Mouse (Mus musculus) neural tube, embryonic 10.5 days (tissue): ENCODE results near the gene Parp3.

Experiments
- DNase-seq: peaks from one replicate; pipeline ENCODE4 v3.0.0-alpha.2; 2017; ENCODE audit warnings: low spot score; ENCODE audit errors: extremely low spot score

Parp3 gene

DNA sequence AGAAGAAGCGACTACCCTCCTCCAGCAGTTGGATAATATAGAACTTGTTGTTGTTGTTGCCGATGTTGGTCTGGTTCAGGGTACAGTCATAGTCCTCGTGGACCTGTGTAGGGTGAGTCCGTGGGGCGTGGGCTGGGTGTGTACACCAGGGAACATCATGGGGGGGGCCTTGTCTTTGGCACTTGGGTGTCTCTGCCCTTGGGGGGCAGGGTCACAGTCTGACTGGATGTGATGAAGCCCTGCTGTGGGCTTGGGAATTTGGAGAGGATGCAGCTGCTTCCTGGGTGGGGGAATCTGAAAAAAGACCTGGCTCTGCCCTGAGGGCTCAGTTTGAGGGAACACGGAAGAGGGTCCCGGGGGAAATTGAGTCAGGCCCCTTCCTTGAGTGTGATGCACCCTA is 1.7 kb downstream of the Parp3 start:
- no peak for DNase-seq

DNA sequence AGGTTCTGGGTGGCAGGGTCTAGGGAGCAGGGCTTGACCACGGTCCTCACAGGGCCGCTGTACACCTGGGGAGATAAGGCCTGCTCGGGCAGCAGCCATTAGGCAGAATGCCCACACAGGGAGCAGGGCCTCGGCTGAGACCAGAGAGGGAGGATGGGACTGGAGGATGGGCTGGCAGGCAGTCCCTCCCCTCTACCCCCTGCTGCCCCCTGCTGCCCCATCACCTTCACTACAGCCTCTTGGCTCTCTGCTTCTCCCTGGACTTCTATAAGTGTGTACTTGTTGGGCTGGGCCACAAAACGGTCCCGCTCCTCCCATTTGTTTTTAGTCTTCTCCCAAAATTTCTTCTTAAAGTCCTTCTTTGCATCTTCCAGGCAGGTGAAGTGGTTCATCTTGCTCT is 2.3 kb downstream of the Parp3 start:
- DNase-seq = peak; percentile 80

DNA sequence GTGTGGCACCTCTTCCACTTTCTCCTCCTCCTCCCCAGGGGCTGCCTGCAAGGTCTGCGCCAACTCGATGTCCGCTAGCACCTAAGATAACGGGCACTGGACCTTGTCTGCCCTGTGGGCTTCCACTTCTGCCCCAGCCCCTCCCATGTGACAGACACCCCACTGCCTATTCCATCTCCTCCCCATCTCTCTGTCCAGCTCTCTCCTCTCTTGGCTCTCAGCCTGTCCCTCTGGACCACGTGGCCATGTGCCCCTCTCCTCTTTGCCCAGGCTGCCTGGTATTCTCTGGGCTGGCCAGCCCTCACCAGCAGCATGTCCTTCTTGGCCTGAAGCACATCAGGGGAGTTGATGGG is 3.0 kb downstream of the Parp3 start:
- DNase-seq = no peak

DNA sequence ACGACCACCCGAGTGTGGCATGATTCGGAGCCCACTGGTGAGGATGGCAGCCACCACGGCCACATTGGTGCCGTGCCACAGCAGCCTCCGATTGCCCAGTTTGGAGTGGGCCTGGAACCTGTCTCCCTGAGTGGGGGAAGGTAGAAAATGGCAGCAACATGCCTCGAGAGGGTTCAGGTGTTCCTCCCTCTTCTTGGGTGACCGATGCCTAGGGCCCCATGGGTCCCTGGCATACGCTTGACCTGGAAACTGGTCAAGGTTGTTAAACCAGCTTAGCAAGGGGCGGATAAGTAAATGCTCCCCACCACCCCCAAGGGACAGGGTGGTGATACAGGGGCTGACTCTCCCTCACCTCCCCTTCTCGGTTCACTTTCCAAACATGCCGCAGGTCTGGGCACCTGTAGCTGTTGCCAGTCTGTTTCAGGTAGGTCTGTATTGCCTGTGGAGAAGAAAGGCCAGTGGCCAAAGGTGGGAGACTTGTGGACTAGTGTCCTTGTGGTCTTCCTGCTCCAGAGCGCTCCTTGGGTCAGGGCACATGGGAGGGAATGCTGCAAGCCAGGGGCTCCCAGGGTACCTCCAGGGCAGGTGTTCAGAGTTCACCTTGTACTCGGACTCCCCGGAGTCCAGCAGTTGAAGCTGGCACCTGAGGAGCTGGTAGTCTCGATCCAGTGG is 3.5 kb downstream of the Parp3 start:
- DNase-seq = no peak

DNA sequence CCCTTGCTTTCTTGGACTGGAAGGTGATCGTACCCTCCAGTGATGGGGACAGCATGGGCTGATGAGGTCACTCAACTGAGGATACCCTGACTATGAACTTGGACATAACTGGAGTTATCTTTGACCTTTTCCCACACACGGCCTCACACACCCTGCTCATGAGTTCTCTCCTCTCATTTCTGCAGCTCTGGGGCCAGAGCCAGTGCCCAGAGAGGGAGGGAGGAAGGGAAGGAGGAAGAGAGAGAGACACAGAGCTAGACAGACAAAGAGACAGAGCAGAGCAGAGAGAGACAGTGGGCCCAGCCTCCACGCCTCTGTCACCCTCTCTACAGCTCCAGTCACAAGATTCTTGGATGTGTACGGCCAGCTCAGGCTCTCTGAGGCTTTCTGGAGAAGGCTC is 4.4 kb downstream of the Parp3 start:
- DNase-seq = no peak

DNA sequence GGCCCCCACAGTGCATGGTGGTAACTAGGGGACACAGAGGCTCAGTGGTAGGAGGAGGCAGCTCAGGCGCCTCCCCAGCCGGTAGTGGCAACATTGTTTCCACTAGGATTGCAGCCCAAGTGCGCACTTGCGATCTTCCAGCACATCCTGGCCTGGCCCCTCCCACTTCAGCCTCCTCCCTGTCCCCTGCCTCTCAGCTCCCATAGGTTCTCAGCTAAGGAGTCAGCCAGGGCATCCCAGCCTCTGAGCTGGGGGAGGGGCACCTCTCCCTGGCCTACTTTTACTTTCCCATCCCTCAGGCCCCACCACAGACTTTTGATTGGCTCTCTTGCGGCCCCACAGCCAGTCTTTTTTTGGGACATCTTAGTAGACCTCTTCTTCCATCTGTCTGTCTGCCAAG is 4.9 kb downstream of the Parp3 start:
- no peak for DNase-seq

DNA sequence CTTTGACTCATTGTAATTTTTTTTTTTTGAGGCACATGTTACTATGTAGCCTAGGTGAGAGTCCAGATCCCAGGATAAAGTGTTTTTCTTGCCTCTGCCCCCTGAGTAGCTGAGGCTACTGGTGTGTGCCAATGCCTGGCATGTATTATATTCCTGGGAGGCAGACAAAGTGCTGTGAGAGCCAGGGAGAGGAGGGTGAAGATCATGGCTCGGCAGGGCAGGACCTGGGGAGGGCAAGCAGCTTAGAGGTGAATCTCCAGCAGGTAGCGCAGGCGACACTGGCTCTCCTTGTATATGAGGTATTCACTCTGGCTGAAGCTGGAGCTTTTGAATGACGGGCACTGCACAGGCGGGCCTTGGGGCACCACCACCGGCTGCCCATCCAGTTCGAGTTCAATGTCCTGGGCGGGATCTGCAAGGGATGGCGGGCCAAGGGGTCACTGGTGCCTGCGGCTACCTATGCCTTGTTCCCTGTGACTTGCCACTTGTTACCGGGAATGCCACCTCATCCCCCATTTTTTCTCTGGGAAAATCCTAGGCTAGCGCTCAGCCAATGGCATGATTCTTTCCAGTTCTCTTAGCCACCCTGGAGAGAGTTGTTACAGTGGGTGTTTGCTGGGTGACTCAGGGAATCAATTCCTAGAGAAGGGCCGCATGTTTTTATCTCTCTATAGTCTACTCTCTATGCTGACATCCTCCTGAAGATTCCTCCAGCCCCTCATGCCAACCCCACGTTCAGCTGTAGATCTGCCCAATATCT is 5.6 kb downstream of the Parp3 start:
- no peak for DNase-seq

DNA sequence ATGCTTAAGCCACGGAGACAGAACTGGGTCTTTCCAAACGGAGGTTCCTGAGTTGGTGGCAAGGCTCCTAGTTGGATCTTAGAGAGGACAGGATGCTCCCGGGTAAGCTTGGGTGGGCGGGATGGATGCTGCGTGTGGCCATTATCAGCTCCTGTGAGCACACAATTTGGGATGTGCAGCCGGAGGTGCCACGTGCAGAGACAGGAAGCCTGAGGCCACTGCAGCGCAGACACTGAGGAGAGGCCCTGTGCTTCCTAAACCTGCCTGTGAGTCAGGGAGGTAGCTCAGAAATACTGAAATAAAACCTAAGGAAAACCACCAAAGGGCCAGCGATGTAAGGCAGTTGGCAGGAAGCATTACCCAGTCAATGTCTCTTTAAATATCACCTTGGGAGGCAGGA is 7.0 kb downstream of the Parp3 start:
- DNase-seq = no peak

DNA sequence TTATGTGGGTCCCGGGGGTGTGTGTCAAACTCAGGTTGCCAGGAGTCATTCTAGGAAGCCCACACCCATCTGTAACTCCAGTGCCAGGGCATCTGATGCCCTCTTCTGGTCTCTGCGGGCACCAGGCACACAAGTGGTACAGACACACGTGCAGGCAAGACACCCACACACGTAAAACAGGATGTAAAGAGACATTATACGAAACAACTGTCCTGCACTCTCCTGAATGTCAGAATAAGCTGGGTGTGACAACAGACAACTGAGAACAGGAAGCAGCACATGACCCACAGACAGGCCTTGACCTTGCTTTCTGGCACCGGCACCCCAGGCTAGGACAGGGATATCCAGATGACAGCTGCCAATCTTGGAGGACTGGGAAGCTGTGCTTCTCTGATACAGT is 7.4 kb downstream of the Parp3 start:
- no peak for DNase-seq

DNA sequence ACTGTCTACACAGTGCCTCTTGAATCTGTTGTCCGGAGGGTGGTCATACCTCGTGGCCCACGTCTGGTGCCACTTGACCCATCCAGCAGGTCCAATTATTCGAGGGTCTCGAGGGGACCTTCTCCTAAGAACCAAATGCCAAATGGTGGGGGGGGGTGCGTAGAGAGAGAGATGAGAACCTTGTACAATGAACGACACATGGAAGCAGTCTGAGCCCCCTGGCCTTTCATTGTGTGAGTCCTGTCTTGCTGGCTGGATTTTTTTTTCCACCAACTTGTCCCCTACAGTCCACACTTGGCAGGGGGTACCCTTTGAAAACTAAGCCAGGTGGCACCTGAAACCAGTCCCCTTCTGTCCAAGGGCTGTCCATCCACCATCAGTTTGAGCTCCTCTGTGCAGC is 9.0 kb downstream of the Parp3 start:
- no peak for DNase-seq

DNA sequence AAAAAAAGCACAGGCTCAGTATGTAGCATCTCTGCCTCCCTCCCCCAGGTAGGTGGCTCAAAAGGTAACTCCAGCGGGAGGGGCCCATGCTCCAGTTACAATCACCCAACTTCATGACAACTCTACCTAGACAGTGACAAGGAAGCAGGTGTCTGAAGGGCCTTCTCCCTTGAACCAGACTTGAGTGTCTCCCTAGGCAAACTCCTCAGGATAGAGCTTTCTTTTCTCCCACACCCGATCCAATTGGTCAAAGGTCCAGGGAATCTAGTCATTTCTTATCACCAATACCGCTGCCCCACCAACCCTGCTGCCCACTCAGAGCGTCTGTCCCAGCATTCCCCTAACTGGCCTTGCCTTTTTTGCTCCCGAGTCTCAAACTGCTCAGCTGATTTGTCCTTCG is 10.0 kb downstream of the Parp3 start:
- no peak for DNase-seq

DNA sequence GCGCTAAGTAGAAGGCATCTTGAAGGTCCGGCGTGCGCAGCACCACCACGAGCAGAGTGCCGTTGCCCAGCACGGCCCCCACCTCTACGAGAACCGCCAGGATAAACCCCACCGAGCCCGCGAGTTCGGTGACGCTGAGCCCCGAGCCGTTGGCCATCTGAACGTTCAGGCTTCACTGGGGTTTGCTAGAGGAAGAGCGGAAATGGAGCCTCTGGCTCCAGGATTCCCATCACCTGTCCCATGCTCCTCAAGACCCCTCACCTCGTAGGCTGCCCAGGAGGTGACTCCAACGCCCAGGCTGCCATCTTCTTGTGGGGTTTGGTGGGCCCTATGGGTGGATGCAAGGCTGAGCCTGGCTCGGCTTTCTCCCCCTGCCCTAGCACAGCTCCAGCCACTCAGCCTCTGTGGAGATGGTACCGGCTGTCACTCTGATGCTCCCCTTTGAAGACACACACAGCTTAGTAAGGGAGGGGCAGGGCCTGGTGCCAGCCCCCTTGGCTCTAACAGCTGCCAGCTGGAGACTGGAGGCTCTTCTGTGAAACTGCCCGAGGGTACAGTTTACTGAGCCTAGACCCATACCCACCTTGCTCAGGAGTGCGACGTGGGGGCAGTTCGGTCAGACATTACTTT is 11.1 kb downstream of the Parp3 start, which contains the start of gene Gpr62:
Gene Gpr62 (minus strand): TSS at position 368 of the 630 bp plus-strand sequence.
- DNase-seq = no peak

DNA sequence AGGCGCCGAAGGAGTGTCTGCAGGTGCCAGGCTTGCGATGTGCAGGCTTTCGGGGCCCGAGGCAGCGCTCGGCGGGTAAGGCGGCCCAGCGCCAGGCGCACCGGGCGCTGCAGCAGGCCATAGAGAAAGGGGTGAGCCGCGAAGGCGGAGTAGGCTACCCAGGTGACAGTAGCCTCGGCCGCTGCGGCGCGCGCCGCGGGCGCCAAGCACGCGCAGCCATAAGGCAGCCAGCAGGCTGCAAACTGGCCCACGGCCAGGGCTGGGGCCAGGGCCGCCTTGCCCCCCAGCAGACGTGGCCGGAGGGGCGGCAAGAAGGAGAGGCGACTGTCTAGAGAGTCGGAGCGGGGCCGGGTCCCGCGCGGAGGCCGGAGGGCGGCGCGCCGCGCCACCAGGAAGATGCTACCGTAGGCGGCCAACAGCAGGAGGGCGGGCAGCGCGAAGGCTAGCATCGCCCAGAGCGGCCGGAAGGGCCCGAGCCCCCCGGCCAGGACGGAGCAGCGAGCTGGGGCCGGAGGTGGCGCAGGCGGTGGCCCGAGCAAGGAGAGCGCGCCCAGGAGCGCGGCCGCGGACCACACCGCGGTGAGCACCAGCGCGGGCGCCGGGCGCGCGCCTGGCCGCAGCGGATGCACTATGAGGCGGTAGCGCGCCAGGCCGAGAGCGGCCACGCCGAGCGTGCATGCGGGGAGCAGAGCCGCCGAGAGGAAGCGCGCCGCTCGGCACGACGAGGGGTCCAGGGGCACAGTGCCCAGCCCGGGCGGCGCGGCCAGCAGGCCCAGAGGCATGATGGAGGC is 11.8 kb downstream of the Parp3 start:
- DNase-seq = peak; percentile 79

DNA sequence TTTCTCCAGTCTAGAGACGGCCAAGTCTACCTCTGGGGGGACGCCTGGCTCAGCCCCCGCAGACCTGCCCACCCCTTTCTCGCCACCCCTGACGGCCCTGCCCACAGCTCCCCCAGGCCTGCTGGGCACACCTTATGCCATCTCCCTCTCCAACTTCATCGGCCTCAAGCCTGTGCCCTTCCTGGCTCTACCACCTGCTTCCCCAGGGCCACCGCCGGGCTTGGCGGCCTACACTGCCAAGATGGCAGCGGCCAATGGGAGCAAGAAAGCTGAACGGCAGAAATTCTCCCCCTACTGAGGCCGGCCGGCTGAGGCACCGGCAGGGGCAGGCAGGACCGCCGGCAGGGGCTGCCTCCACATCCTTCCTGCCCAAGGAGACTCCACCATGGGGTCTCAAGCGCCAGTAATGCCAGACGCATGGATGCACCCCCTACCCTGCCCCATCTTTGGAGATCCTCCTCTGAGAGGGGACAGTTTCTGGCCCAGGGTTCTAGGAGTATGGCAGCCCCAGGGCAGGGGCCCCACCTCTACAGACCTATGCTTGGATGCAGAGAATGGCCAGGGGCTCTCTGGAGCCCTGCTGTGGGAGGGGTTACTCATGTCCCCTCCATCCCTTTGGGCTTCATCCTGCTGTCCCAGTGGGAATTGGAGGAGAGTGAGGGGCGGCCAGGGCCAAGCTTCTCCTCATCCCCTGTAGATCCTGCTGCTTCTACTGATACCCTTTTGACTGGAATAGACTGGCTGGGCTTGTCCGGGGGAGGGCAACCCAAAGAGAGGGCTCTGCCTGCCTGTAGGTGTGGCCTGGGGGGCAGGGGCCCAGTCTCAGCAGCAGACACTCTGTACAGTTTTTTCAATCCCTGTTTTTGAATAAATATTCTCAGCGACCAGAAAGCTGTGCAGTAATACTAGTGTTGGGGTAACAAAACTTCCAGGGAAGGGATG is 13.4 kb downstream of the Parp3 start:
- DNase-seq = no peak

DNA sequence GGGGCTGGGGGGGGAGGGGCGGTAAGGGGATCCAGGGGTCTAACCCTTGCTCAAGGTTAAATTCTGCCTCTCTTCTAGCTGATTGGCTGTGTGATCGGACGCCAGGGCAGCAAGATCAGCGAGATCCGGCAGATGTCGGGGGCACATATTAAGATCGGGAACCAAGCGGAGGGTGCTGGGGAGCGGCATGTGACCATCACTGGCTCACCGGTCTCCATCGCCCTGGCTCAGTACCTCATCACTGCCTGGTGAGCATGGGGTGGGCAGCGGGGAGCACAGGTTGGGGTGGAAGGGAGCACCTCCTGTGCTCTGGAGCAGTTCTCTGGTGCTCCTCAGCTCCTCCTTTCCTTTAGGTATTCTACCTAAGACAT is 14.3 kb downstream of the Parp3 start:
- no peak for DNase-seq

DNA sequence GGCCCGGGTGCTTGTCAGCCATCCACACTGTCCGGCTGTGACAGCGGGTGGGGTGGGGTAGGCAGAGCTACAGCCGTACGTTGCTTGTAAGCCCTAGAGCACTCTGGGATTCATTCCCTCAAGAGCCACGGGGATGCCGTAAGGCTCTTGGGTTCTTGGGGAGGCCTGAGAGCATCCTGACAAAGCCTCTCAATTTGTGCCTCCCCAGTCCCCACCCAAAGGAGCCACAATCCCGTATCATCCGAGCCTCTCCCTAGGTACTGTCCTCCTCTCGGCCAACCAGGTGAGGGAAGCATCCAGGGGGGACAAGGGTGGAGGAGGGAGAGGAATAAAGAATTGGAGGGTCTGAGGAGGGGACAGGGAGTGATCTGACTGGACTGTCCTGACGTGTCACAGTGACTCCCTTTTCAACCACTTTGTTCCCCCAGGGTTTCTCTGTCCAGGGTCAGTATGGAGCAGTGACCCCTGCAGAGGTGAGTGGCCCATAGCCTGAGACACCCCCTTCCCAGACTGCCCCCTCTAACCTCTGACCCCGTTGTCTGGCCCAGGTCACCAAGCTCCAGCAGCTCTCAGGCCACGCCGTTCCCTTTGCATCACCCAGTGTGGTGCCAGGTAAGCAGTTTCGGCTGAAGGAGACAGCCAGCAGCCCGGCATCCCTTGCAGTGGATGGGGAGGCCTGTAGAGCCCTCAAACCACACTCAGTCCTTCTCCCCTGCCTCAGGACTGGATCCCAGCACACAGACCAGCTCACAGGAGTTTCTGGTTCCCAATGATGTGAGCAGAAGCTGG is 14.9 kb downstream of the Parp3 start:
- DNase-seq = no peak

DNA sequence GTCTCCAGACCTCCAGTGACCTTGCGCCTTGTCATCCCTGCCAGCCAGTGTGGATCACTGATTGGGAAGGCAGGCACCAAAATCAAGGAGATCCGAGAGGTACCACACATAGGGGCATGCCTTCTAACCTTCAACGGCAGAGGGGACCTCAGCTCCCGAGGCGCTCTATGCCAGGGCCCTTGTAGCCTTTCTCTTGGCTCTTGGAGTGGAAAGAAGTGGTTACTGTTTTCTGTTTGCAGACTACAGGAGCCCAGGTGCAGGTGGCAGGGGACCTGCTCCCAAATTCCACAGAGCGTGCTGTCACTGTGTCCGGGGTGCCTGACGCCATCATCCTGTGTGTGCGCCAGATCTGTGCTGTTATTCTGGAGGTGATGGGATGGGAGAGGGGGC is 15.7 kb downstream of the Parp3 start:
- DNase-seq = no peak

DNA sequence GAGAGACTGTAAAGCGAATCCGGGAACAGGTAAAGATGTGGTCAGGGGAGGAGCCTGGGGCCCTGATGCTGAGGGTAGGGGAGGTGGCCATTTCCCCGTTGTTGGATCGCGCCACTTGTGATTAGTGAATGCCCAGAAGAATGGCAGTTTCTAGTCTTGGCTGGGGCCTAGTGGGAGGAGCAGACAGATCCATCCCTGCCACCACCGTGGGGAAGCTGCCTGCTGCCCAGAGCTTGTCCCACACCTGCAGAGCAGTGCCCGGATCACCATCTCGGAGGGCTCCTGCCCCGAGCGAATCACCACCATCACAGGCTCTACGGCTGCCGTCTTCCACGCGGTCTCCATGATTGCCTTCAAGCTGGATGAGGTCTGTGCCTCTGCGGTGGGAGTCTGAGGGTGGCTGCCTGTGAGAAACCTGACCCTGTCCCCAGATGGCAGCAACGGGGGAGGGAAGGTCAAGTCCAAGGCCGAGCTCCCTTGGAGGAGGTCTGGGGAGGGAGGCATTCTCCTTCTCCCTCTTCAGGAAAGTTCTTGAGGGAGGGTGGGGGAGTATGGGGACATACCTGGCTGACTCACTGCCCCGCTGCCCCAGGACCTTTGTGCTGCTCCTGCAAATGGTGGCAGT is 16.2 kb downstream of the Parp3 start:
- no peak for DNase-seq

DNA sequence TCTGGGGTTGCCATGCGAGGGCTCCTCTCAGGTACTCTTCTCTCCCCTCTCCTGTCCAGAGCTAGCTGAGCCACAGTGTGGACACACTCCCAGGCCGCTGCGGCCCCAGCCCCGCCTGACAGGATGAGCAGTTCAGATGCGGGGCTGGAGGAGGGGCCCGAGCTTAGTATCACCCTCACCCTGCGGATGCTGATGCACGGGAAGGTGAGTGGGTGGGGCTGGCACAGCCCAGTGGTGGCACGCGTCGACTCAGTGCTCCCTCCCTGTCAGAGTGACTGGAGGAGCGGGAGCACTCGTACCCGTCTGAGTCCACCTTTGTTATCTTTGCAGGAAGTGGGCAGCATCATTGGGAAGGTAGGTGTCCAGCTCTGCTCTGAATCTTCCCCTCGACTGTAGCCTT is 16.8 kb downstream of the Parp3 start:
- no peak for DNase-seq

DNA sequence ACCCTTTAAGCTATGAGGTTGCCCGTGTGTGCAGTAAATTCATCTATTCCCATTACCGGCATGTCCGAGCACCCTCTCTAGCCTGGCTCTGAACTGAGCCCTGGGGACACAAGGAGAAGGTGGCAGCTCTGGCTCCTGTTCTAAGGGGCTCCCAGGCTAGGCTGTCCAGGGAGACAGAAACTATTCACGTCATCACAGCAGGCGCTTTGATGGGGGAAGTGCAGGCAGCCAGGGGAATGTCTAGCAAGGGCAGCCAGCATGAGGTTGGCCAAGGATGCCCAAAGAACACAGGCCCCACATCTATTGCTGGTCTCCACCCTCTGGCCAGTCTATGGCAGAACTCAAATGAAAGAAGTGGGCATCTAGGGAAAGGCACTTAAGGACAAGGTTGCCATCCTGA is 18.8 kb downstream of the Parp3 start:
- no peak for DNase-seq
